Mouse (Mus musculus) liver, adult 2 months (tissue): ENCODE results near the gene Ubac2. TPM values are rescaled to one million over a fixed set of nuclear protein-coding genes. Genes with fewer than 3 reads are reported as not detected.

Source experiments
- DNase-seq: peaks from one replicate; pipeline ENCODE4 v3.0.0-alpha.2; 2011; ENCODE audit warnings: low read depth, low spot score; ENCODE audit errors: extremely low read depth
- H3K27ac ChIP-seq: fragments of 200-500 bp; replicated peaks from 2 replicates; pipeline ENCODE4 v1.5.1; 2012; ENCODE audit warnings: low read depth, mild to moderate bottlenecking, control low read depth, inconsistent platforms, low read length; ENCODE audit not compliant: insufficient read depth
- H3K27me3 ChIP-seq: fragments of 200-500 bp; 2 replicates; pipeline ENCODE4 v1.6.1; 2012; ENCODE audit warnings: mild to moderate bottlenecking, moderate library complexity, low read length, inconsistent platforms; ENCODE audit not compliant: control insufficient read depth, insufficient read depth
- H3K36me3 ChIP-seq: fragments of 200-500 bp; 2 replicates; pipeline ENCODE4 v1.6.1; 2012; ENCODE audit warnings: low read length, inconsistent platforms; ENCODE audit not compliant: control insufficient read depth, insufficient read depth
- H3K4me1 ChIP-seq: fragments of 200-500 bp; 2 replicates; pipeline ENCODE4 v1.6.1; 2011; ENCODE audit warnings: low read length; ENCODE audit not compliant: control insufficient read depth, insufficient read depth
- H3K4me3 ChIP-seq: fragments of 200-500 bp; 2 replicates; pipeline ENCODE4 v1.5.1; 2011; ENCODE audit warnings: low read depth, mild to moderate bottlenecking, control low read depth, low read length, moderate library complexity; ENCODE audit not compliant: insufficient read depth
- H3K79me2 ChIP-seq: fragments of 200-500 bp; 2 replicates; pipeline ENCODE4 v1.6.1; 2012; ENCODE audit warnings: inconsistent platforms, mild to moderate bottlenecking, low read length, moderate library complexity; ENCODE audit not compliant: control insufficient read depth, insufficient read depth
- H3K9ac ChIP-seq: fragments of 200-500 bp; 2 replicates; pipeline ENCODE4 v1.6.1; 2012; ENCODE audit warnings: low read depth, mild to moderate bottlenecking, control low read depth, inconsistent platforms, low read length
- CTCF ChIP-seq: fragments of 200-500 bp; IDR thresholded peaks from 2 replicates; pipeline ENCODE4 v1.5.1; 2011; ENCODE audit warnings: low read depth, low read length, control low read depth
- POLR2A ChIP-seq: fragments of 200-500 bp; IDR thresholded peaks from 2 replicates; pipeline ENCODE4 v1.6.1; 2011; ENCODE audit warnings: low read length, control low read depth; ENCODE audit not compliant: insufficient read depth; ENCODE audit errors: extremely low read depth
- WGBS: fragments of 180-500 bp; shearing (Covaris S2); methylation state at CpG from one replicate; pipeline ENCODE4 v1.1.7; 2018; 5-methylcytosine and 5-hydroxymethylcytosine counted together
- polyA plus RNA-seq: library from polyadenylated mRNA; depleted of rRNA; stranded (reverse); fragments of >200 nt; gene quantifications from 2 replicates; pipeline ENCODE4 v1.2.3, GENCODE M21; 2012
- total RNA-seq: library from RNA; depleted of rRNA; stranded (reverse); fragments of >200 nt; gene quantifications from 2 replicates; pipeline ENCODE4 v1.2.3, GENCODE M21; 2014

The Ubac2 gene
- total and polyA plus RNA-seq, 2 experiments, result 20.3 to 49.4 TPM

DNA sequence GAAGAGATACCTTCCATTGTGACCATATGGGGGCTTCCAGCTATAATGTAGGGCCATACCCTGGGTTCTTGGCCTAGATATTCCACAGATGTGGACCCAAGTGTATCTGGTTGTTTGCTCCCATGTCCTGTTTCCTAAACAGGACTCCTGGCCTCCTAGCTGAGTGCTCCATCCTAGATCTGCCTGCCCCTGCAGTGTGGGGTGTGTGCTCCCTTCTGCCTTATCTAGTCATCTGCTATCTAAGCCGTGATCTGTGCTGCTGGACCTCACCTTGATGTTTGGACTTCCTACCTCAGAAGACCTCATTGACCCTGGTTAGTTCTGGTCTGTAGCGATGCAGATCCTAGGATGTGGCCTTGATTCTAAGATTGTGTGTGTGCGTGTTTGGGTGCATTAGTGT, 111.4 kb downstream of the Ubac2 start:
- Histone ChIP-seq H3K79me2 (no peaks in the 10 kb centered on the region), H3K4me3 (no peak overlapping the region), H3K36me3 (no peaks in the 10 kb centered on the region), H3K27ac (no peak overlapping the region), H3K4me1 (peaks cover 8% of the 10 kb centered on the region; the same call in 1 of the 2 replicates), H3K9ac (no peak overlapping the region), H3K27me3 (no peaks in the 10 kb centered on the region)
- 84% methylated on average over 3 of the region's 3 CpGs for WGBS
- no peak for TF ChIP-seq CTCF
- no peak for TF ChIP-seq POLR2A
- no peak for DNase-seq

DNA sequence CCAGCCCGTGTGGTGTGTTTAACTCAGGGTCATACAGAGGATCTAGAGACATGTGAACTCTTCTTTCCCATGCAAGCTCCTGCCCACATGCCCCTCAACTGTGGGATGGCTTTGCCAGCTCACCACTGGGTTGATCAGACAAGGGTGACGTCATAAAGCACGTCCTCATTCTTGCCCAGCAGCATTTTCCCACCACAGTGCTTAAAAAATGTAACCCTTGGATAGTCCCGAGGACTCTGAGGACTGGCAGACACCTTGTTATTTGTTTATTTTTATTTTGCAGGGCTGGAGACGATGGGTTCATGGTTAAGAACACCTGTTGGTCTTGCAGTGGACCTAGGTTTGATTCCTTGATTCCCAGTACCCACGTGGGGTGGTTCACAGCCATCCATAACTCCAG, 112.5 kb downstream of the Ubac2 start:
- no peak overlapping the region for H3K27ac ChIP-seq
- no peak overlapping the region for H3K4me3 ChIP-seq
- H3K36me3 ChIP-seq, result peaks cover 4% of the 10 kb centered on the region; the same call in 1 of the 2 replicates
- H3K27me3 ChIP-seq, result no peaks in the 10 kb centered on the region
- peaks cover 8% of the 10 kb centered on the region; the same call in 1 of the 2 replicates for H3K4me1 ChIP-seq
- WGBS, result 90% methylated on average over 6 of the region's 6 CpGs
- no peaks in the 10 kb centered on the region for H3K79me2 ChIP-seq
- H3K9ac ChIP-seq, result no peak overlapping the region
- no peak for TF ChIP-seq CTCF
- no peak for TF ChIP-seq POLR2A
- DNase-seq, result no peak

DNA sequence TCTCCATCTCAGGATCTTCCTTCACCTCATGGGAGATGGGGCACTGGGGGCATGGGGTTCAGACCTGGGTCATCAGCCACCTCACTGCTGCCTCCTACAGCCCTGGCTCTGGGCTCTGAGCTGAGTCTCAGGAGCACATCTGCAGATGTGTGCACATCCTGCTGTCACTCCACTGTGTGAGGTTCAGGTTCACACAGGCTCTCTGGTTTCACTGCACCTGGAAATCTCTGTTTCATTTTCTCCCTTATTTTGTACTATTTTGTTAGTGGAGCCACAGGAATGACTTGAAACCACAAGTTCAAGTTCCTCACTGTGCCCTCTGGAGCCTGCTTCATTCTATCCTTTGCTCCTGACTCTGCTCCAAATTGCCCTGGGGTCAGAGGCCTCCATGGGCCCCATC, 113.5 kb downstream of the Ubac2 start:
- no peak overlapping the region for H3K4me3 ChIP-seq
- TF ChIP-seq CTCF (no peak), POLR2A (no peak)
- H3K9ac ChIP-seq, result no peak overlapping the region
- H3K27me3 ChIP-seq, result no peaks in the 10 kb centered on the region
- peaks cover 4% of the 10 kb centered on the region; the same call in 1 of the 2 replicates for H3K36me3 ChIP-seq
- no peaks in the 10 kb centered on the region for H3K79me2 ChIP-seq
- H3K27ac ChIP-seq, result no peak overlapping the region
- H3K4me1 ChIP-seq, result peaks cover 8% of the 10 kb centered on the region; the same call in 1 of the 2 replicates
- no peak for DNase-seq

DNA sequence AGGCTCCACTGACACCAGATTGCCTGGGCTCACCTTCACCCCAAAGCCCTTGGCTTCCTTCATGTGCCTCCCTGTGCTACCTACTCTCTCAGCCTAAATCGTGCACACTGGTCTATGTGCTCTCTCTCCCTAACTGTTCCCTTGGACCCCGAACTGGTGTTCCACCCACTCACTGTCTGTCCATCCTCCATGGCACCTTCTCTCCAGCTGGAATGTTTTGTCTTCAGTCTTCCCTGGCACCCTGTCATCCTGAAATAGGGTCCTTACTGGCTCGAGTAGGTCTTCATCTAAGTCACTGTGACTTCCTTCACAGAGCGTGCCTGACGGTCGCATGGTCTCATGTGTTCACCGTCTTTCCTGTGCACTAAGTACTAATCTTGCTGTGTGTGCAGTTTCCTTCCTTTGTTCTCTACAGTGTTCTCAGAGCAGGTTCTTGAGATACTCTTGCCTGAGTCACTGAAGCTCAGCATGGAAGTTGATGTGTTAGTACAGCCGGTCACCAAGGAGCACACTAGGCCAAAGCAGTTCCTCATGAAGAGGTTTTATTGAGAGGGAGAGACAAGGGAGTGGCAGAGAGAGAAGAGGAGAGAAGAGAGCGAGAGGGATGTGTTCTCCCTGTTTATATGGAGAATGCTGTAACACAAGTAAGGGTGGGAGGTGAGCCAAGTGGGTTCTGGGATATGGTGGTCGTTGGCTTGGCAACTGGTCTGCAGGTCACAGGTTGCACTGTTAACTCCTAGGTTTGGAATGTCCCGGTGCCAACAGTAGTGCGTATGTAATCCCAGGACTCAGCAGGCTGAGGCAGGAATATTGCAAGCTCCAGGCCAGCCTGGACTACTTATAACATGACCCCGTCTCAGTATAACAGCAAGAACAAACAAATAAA, 114.2 kb downstream of the Ubac2 start:
- H3K27ac ChIP-seq, result no peak overlapping the region
- H3K4me1 ChIP-seq, result peaks cover 8% of the 10 kb centered on the region; the same call in 1 of the 2 replicates
- DNase-seq, result no peak
- H3K9ac ChIP-seq, result 0 out of 2 replicates have a peak overlapping the region, but pooled peaks have one; percentile 8
- 78% methylated on average over 13 of the region's 13 CpGs for WGBS
- no peak for TF ChIP-seq CTCF
- no peak for TF ChIP-seq POLR2A
- no peaks in the 10 kb centered on the region; the same call in 1 of the 2 replicates for H3K79me2 ChIP-seq
- H3K36me3 ChIP-seq, result peaks cover 4% of the 10 kb centered on the region; the same call in 1 of the 2 replicates
- H3K27me3 ChIP-seq, result no peaks in the 10 kb centered on the region
- H3K4me3 ChIP-seq, result no peak overlapping the region

DNA sequence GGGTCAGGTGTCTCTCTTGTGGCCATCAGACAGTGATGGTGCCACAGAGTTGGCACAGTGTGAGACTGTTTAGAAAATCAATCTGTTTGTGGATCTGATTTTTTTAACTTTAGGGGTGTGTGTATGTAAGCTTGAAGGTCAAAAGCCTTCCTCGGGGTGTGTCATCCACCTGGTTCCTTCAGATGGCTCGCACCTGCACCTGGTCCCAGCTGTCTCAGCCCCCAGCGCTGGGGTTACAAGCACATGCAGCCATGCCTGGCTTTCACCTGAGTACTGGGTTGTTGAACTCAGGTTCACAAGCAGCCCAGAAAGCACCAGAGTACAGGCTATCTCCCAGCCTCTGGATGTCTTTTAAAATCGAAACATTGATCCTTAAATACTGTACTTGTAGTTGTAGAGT, 115.2 kb downstream of the Ubac2 start:
- H3K36me3 ChIP-seq, result peaks cover 4% of the 10 kb centered on the region; the same call in 1 of the 2 replicates
- H3K27ac ChIP-seq, result no peak overlapping the region
- H3K27me3 ChIP-seq, result no peaks in the 10 kb centered on the region
- peaks cover 8% of the 10 kb centered on the region; the same call in 1 of the 2 replicates for H3K4me1 ChIP-seq
- no peaks in the 10 kb centered on the region; the same call in 1 of the 2 replicates for H3K79me2 ChIP-seq
- WGBS, result 43% methylated on average over 4 of the region's 4 CpGs
- TF ChIP-seq POLR2A (no peak), CTCF (no peak)
- H3K4me3 ChIP-seq, result no peak overlapping the region
- peak; percentile 55 for DNase-seq
- no peak overlapping the region for H3K9ac ChIP-seq

DNA sequence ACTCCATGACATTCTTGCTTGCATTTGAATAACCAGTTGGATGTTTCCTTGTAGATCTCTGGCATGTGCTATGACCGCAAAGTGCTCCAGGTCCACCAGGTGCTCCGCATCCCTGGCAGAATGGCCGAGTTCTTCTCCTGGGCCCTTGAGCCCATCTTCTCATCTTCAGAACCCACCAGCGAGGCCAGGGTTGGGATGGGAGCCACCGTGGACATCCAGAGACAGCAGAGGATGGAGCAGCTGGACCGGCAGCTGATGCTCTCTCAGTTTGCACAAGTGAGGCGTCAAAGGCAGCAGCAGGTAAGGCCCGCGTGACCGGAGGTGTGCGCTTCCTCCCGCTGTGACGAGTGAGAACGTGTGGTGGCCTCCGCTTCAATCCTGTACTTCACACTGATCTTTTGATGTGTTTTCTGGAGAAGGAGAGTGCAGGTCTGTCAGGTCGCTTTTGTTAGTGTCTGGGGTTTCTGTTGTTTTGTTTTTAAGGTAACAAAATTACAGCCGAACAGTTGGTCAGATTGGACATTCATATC, 115.8 kb downstream of the Ubac2 start:
- H3K9ac ChIP-seq, result no peak overlapping the region
- no peak for DNase-seq

More for the DNA sequence above, 115.8 kb downstream of the Ubac2 start:
- WGBS, result 93% methylated on average over 17 of the region's 17 CpGs
- no peaks in the 10 kb centered on the region for H3K27me3 ChIP-seq
- peaks cover 4% of the 10 kb centered on the region; the same call in 1 of the 2 replicates for H3K36me3 ChIP-seq
- H3K4me3 ChIP-seq, result no peak overlapping the region
- peaks cover 4% of the 10 kb centered on the region; the same call in 1 of the 2 replicates for H3K4me1 ChIP-seq
- no peaks in the 10 kb centered on the region; the same call in 1 of the 2 replicates for H3K79me2 ChIP-seq
- no peak for TF ChIP-seq POLR2A
- no peak for TF ChIP-seq CTCF
- no peak overlapping the region for H3K27ac ChIP-seq
